Mouse (Mus musculus) myocyte (in vitro differentiated cells): ENCODE data around the gene Wdr74.

Experiments used
- E2F4 ChIP-seq: IDR thresholded peaks from one replicate; pipeline ENCODE4 v1.6.1; 2011; ENCODE audit warnings: mild to moderate bottlenecking, control low read depth, moderate library complexity; ENCODE audit not compliant: insufficient read depth
- MAX ChIP-seq: IDR thresholded peaks from one replicate; pipeline ENCODE4 v1.6.1; 2011; ENCODE audit warnings: low read depth, mild to moderate bottlenecking, control low read depth
- MYOD1 ChIP-seq, 3 experiments: IDR thresholded peaks; one replicate each; pipeline ENCODE4 v1.6.1; 2011; ENCODE audit warnings: control low read depth in 2 of 3, low read depth in 2 of 3, mild to moderate bottlenecking in 2 of 3, moderate library complexity in 1 of 3; ENCODE audit not compliant: insufficient read length in 2 of 3, control insufficient read depth in 1 of 3
- MYOG ChIP-seq, 3 experiments: IDR thresholded peaks; one replicate each; pipeline ENCODE4 v1.6.1; 2011; ENCODE audit warnings: control low read depth in 2 of 3, low read depth in 2 of 3, mild to moderate bottlenecking in 2 of 3; ENCODE audit not compliant: insufficient read length in 2 of 3, control insufficient read depth in 1 of 3, insufficient read depth in 1 of 3
- POLR2A ChIP-seq: IDR thresholded peaks from one replicate; pipeline ENCODE4 v1.6.1; 2011; ENCODE audit warnings: low read depth, mild to moderate bottlenecking, control low read depth, moderate library complexity; ENCODE audit not compliant: insufficient read length
- SRF ChIP-seq: IDR thresholded peaks from one replicate; pipeline ENCODE4 v1.6.1; 2011; ENCODE audit warnings: low read depth; ENCODE audit not compliant: control insufficient read depth, insufficient read length
- TCF3 ChIP-seq: IDR thresholded peaks from one replicate; pipeline ENCODE4 v1.6.1; 2011; ENCODE audit warnings: low read depth, control low read depth; ENCODE audit not compliant: insufficient read length
- USF1 ChIP-seq: IDR thresholded peaks from one replicate; pipeline ENCODE4 v1.6.1; 2011; ENCODE audit warnings: low read depth, mild to moderate bottlenecking, control low read depth, moderate library complexity

- TF ChIP-seq MYOG (IDR thresholded peaks at IDR 0.05; ENCODE audit: control insufficient read depth in 1 of 3, insufficient read depth in 1 of 3, insufficient read length in 2 of 3, low read depth in 2 of 3) = no peak
- no peak for TF ChIP-seq POLR2A
- no peak for TF ChIP-seq E2F4
- no peak for TF ChIP-seq MAX
- TF ChIP-seq TCF3 = no peak
- no peak for TF ChIP-seq MYOD1 (IDR thresholded peaks at IDR 0.05; ENCODE audit: control insufficient read depth in 1 of 3, insufficient read length in 2 of 3, low read depth in 2 of 3)
- no peak for TF ChIP-seq USF1
- no peak for TF ChIP-seq SRF
These were observed 5.0 kb downstream of the Wdr74 start, which contains the start of gene 1700092M07Rik for GRCm38 (mm10) chr19:8740603-8741002.
